Mouse (Mus musculus) lung, postnatal 0 days (tissue): Measurements from ENCODE around the gene Magee1.
A peak's percentile ranks its signal among the peaks of the same experiment; 100 is the strongest.

Source experiments
- CTCF ChIP-seq: IDR thresholded peaks from 2 replicates; pipeline ENCODE4 v1.5.1; 2016; ENCODE audit warnings: antibody characterized with exemption, mild to moderate bottlenecking
- EP300 ChIP-seq: IDR thresholded peaks from 2 replicates; pipeline ENCODE4 v1.6.1; 2016; ENCODE audit warnings: antibody characterized with exemption, mild to moderate bottlenecking, control low read depth

DNA sequence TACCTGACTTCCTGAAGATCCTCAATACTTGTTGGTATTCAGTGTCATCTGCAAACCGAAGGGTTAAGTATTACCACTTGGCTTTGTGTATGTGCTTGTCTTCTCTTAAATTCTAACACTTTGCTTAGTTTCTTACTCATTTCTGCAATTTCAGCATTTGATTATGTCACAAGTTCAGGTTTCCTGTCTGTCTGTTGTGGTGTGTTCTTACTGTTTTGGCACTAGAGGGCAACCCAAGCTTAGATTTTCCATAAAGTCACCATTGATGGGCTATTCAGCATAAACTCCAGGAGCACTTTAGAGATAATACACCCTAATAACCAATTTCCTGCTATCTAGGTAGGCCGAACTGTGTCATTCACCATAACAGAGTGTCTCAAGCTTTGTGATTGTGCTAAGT is 47.0 kb downstream of the Magee1 start:
- TF ChIP-seq CTCF, result peak; percentile 34
- no peak for TF ChIP-seq EP300
